Mouse (Mus musculus): ENCODE measurements at regions not wholly inside any gene's neighbourhood (a gene's known extent, or its start where the extent isn't known, plus 50 kb on each side); places are given as distances from the start of the nearest gene placed in this dataset.
"Not testable (repeated sequence)": the region's sequence is repeated elsewhere in the genome, so short reads cannot be mapped to it uniquely, and the experiment has no call there.

- no peak for DNase-seq (ENCODE audit: low read depth)
These were observed 55.5 kb downstream of the Zfp281 start for GRCm38 (mm10) chr1:136680173-136680572.

- DNase-seq (ENCODE audit: low read depth), result not testable (repeated sequence)
These were observed 57.6 kb downstream of the Zfp281 start for GRCm38 (mm10) chr1:136682311-136682710.

GRCm38 (mm10) chr1:136683061-136683531, 58.4 kb downstream of the Zfp281 start:
- peak; percentile 55 for DNase-seq (ENCODE audit: low read depth)

GRCm38 (mm10) chr1:136683561-136684131, 58.9 kb downstream of the Zfp281 start:
- no peak for DNase-seq (ENCODE audit: low read depth)

- no peak for DNase-seq (ENCODE audit: low read depth)
These were observed 59.8 kb downstream of the Zfp281 start for GRCm38 (mm10) chr1:136684481-136684880.

GRCm38 (mm10) chr1:136685191-136686060, 60.7 kb downstream of the Zfp281 start:
- peak; percentile 89 for DNase-seq (ENCODE audit: low read depth)

GRCm38 (mm10) chr1:136686467-136686866, 61.8 kb downstream of the Zfp281 start:
- DNase-seq (ENCODE audit: low read depth), result no peak

GRCm38 (mm10) chr1:136690068-136690467, 65.4 kb downstream of the Zfp281 start:
- no peak for DNase-seq (ENCODE audit: low read depth)

- no peak for DNase-seq (ENCODE audit: low read depth)
These were observed 68.7 kb downstream of the Zfp281 start for GRCm38 (mm10) chr1:136693421-136693820.

GRCm38 (mm10) chr1:136694983-136695382, 70.3 kb downstream of the Zfp281 start:
- DNase-seq (ENCODE audit: low read depth), result peak; percentile 88

GRCm38 (mm10) chr1:136696077-136696641, 71.5 kb downstream of the Zfp281 start:
- DNase-seq (ENCODE audit: low read depth), result no peak

GRCm38 (mm10) chr1:136698454-136699152, 73.9 kb downstream of the Zfp281 start:
- DNase-seq (ENCODE audit: low read depth), result no peak

- DNase-seq (ENCODE audit: low read depth), result peak; percentile 77
These were observed 74.4 kb downstream of the Zfp281 start for GRCm38 (mm10) chr1:136699153-136699524.

- DNase-seq (ENCODE audit: low read depth), result peak; percentile 55
These were observed 74.9 kb downstream of the Zfp281 start for GRCm38 (mm10) chr1:136699571-136699970.

GRCm38 (mm10) chr1:136704139-136704538, 79.4 kb downstream of the Zfp281 start:
- no peak for DNase-seq (ENCODE audit: low read depth)

- DNase-seq (ENCODE audit: low read depth), result no peak
These were observed 81.8 kb downstream of the Zfp281 start for GRCm38 (mm10) chr1:136706509-136706908.

GRCm38 (mm10) chr1:136707394-136707793, 82.7 kb downstream of the Zfp281 start:
- peak; percentile 72 for DNase-seq (ENCODE audit: low read depth)

- DNase-seq (ENCODE audit: low read depth), result no peak
These were observed 83.2 kb downstream of the Zfp281 start for GRCm38 (mm10) chr1:136707866-136708265.

- DNase-seq (ENCODE audit: low read depth), result no peak
These were observed 85.5 kb downstream of the Zfp281 start for GRCm38 (mm10) chr1:136710196-136710595.

- DNase-seq (ENCODE audit: low read depth), result no peak
These were observed 86.5 kb downstream of the Zfp281 start for GRCm38 (mm10) chr1:136711243-136711642.

GRCm38 (mm10) chr1:136714077-136714476, 89.4 kb downstream of the Zfp281 start:
- DNase-seq (ENCODE audit: low read depth), result no peak

- DNase-seq (ENCODE audit: low read depth), result no peak
These were observed 90.3 kb downstream of the Zfp281 start for GRCm38 (mm10) chr1:136714987-136715386.

All from induced T-regulatory cell, adult 2 months (primary cell).